Mouse (Mus musculus) CH12.LX (cell line): ENCODE data around the gene Omg. TPM values are rescaled to one million over a fixed set of nuclear protein-coding genes. Genes with fewer than 3 reads are reported as not detected.

Experiments
- DNase-seq: peaks from one replicate; pipeline ENCODE4 v3.0.0-alpha.2; 2013; ENCODE audit errors: extremely low read depth
- H3K27ac ChIP-seq: 2 replicates; pipeline ENCODE4 v1.5.1; 2012; ENCODE audit warnings: low read depth, mild to moderate bottlenecking, control low read depth, moderate library complexity; ENCODE audit not compliant: insufficient read depth
- H3K27me3 ChIP-seq: replicated peaks from 2 replicates; pipeline ENCODE3; 2012; ENCODE audit warnings: inconsistent platforms
- H3K36me3 ChIP-seq, 2 experiments: replicated peaks in 1 of 2; 2 replicates each; pipeline versions ENCODE3 to v1.6.1; 2012; ENCODE audit warnings: inconsistent platforms in 1 of 2, low read length in 1 of 2, mild to moderate bottlenecking in 1 of 2, mixed read lengths in 1 of 2, moderate library complexity in 1 of 2; ENCODE audit not compliant: control insufficient read depth in 1 of 2, insufficient read depth in 1 of 2
- H3K4me1 ChIP-seq, 2 experiments: 2 replicates each; pipeline ENCODE4 v1.6.1; 2012; ENCODE audit warnings: inconsistent platforms in 1 of 2, moderate library complexity in 1 of 2; ENCODE audit not compliant: insufficient read depth in 2 of 2, control insufficient read depth in 1 of 2
- H3K4me2 ChIP-seq: 2 replicates; pipeline ENCODE4 v1.6.1; 2012; ENCODE audit warnings: low read depth, mild to moderate bottlenecking, control low read depth; ENCODE audit not compliant: poor library complexity, insufficient read depth, severe bottlenecking
- H3K4me3 ChIP-seq, 3 experiments: fragments of 150-350 bp in 1 of 3; sonication (generic) in 1 of 3; replicated peaks in 1 of 3; 2 replicates each; pipeline versions ENCODE3 to v1.5.1; 2011 to 2012; ENCODE audit warnings: low read depth in 2 of 3, low read length in 2 of 3, mild to moderate bottlenecking in 2 of 3, moderate library complexity in 2 of 3, control low read depth in 1 of 3, improper control_type of control experiment in 1 of 3, inconsistent platforms in 1 of 3, mixed read lengths in 1 of 3; ENCODE audit not compliant: poor library complexity in 1 of 3
- H3K79me2 ChIP-seq: replicated peaks from 2 replicates; pipeline ENCODE4 v1.6.1; 2012; ENCODE audit warnings: mild to moderate bottlenecking, moderate library complexity; ENCODE audit not compliant: control insufficient read depth, poor library complexity, insufficient read depth, severe bottlenecking; ENCODE audit errors: extremely low read depth
- H3K9ac ChIP-seq: 2 replicates; pipeline ENCODE4 v1.6.1; 2012; ENCODE audit warnings: low read depth, mild to moderate bottlenecking, control low read depth, moderate library complexity; ENCODE audit not compliant: insufficient read depth
- H3K9me3 ChIP-seq: replicated peaks from 2 replicates; pipeline ENCODE3; 2012; ENCODE audit warnings: low read length, inconsistent platforms, mixed read lengths
- BHLHE40 ChIP-seq: IDR thresholded peaks from 2 replicates; pipeline ENCODE4 v1.6.1; 2011; ENCODE audit warnings: mild to moderate bottlenecking, low read depth, low read length, improper control_type of control experiment
- CHD1 ChIP-seq: IDR thresholded peaks from 2 replicates; pipeline ENCODE4 v1.6.1; 2012; ENCODE audit warnings: low read depth, low read length, improper control_type of control experiment, inconsistent platforms
- CTCF ChIP-seq, 2 experiments: IDR thresholded peaks in 1 of 2; conservative IDR thresholded peaks in 1 of 2; 2 replicates each; pipeline ENCODE4 v1.5.1; 2011 to 2012; ENCODE audit warnings: low read depth in 2 of 2, low read length in 2 of 2, improper control_type of control experiment in 1 of 2, inconsistent platforms in 1 of 2, mild to moderate bottlenecking in 1 of 2, moderate library complexity in 1 of 2
- E2F4 ChIP-seq: IDR thresholded peaks from 2 replicates; pipeline ENCODE4 v1.6.1; 2011; ENCODE audit warnings: low read depth, low read length, improper control_type of control experiment; ENCODE audit not compliant: insufficient replicate concordance
- ELF1 ChIP-seq: IDR thresholded peaks from 2 replicates; pipeline ENCODE4 v1.6.1; 2014; ENCODE audit warnings: low read depth, mild to moderate bottlenecking, inconsistent platforms, low read length, improper control_type of control experiment
- EP300 ChIP-seq: IDR thresholded peaks from 2 replicates; pipeline ENCODE4 v1.6.1; 2011; ENCODE audit warnings: low read length, improper control_type of control experiment
- GABPA ChIP-seq: IDR thresholded peaks from 2 replicates; pipeline ENCODE4 v1.6.1; 2012; ENCODE audit warnings: low read depth, low read length, improper control_type of control experiment, inconsistent platforms; ENCODE audit not compliant: insufficient replicate concordance
- HCFC1 ChIP-seq: IDR thresholded peaks from 2 replicates; pipeline ENCODE4 v1.6.1; 2012; ENCODE audit warnings: low read depth, mild to moderate bottlenecking, inconsistent platforms, low read length, improper control_type of control experiment
- MAFK ChIP-seq: IDR thresholded peaks from 2 replicates; pipeline ENCODE4 v1.6.1; 2011; ENCODE audit warnings: low read length, improper control_type of control experiment; ENCODE audit not compliant: insufficient replicate concordance
- MEF2A ChIP-seq: IDR thresholded peaks from 2 replicates; pipeline ENCODE4 v1.6.1; 2014; ENCODE audit warnings: low read depth, mild to moderate bottlenecking, inconsistent platforms, low read length, improper control_type of control experiment, borderline replicate concordance
- MXI1 ChIP-seq: IDR thresholded peaks from 2 replicates; pipeline ENCODE4 v1.6.1; 2011; ENCODE audit warnings: mild to moderate bottlenecking, low read depth, low read length, improper control_type of control experiment
- MYC ChIP-seq: IDR thresholded peaks from 2 replicates; pipeline ENCODE4 v1.6.1; 2011; ENCODE audit warnings: low read depth, mild to moderate bottlenecking, improper control_type of control experiment, low read length
- NELFE ChIP-seq: IDR thresholded peaks from 2 replicates; pipeline ENCODE4 v1.6.1; 2011; ENCODE audit warnings: low read depth, low read length, improper control_type of control experiment
- PAX5 ChIP-seq: IDR thresholded peaks from 2 replicates; pipeline ENCODE4 v1.6.1; 2012; ENCODE audit warnings: low read length, inconsistent platforms, mixed read lengths
- POLR2A ChIP-seq: IDR thresholded peaks from 2 replicates; pipeline ENCODE4 v1.6.1; 2011; ENCODE audit warnings: low read depth, mild to moderate bottlenecking, improper control_type of control experiment, low read length
- RAD21 ChIP-seq: IDR thresholded peaks from 2 replicates; pipeline ENCODE4 v1.6.1; 2011; ENCODE audit warnings: low read depth, mild to moderate bottlenecking, low read length, improper control_type of control experiment, moderate library complexity
- RCOR1 ChIP-seq: conservative IDR thresholded peaks from 2 replicates; pipeline ENCODE4 v1.6.1; 2012; ENCODE audit warnings: low read depth, mild to moderate bottlenecking, inconsistent platforms, low read length, improper control_type of control experiment
- SIN3A ChIP-seq: IDR thresholded peaks from 2 replicates; pipeline ENCODE4 v1.6.1; 2012; ENCODE audit warnings: low read length, improper control_type of control experiment, inconsistent platforms
- TBP ChIP-seq: conservative IDR thresholded peaks from 2 replicates; pipeline ENCODE4 v1.6.1; 2011; ENCODE audit warnings: low read depth, low read length, improper control_type of control experiment
- TCF12 ChIP-seq: IDR thresholded peaks from 2 replicates; pipeline ENCODE4 v1.6.1; 2014; ENCODE audit warnings: low read depth, mild to moderate bottlenecking, inconsistent platforms, low read length, improper control_type of control experiment
- UBTF ChIP-seq: IDR thresholded peaks from 2 replicates; pipeline ENCODE4 v1.6.1; 2012; ENCODE audit warnings: low read depth, mild to moderate bottlenecking, inconsistent platforms, low read length, improper control_type of control experiment, moderate library complexity
- USF1 ChIP-seq: IDR thresholded peaks from 2 replicates; pipeline ENCODE4 v1.6.1; 2014; ENCODE audit warnings: low read depth, mild to moderate bottlenecking, inconsistent platforms, low read length, improper control_type of control experiment
- USF2 ChIP-seq: conservative IDR thresholded peaks from 2 replicates; pipeline ENCODE4 v1.6.1; 2011; ENCODE audit warnings: low read depth, low read length, improper control_type of control experiment
- ZNF384 ChIP-seq: IDR thresholded peaks from 2 replicates; pipeline ENCODE4 v1.6.1; 2012; ENCODE audit warnings: low read depth, low read length, improper control_type of control experiment, inconsistent platforms
- dilution Hi-C: fragments of 300-500 bp; cut with MboI; formaldehyde crosslinking; loops from 2 replicates; pipeline ENCODE4 v1.14.3; 2020; ENCODE audit warnings: low sequenced_read_pairs; ENCODE audit not compliant: extremely low pct_unique_long_range_greater_than_20kb, extremely low pct_ligation_motif_present
- in situ Hi-C: fragments of 300-500 bp; cut with MboI; formaldehyde crosslinking; loops from 3 replicates; pipeline ENCODE4 v1.14.3; 2019; ENCODE audit warnings: low sequenced_read_pairs, low pct_ligation_motif_present, low pct_unique_long_range_greater_than_20kb, mixed read lengths
- polyA plus RNA-seq: library from polyadenylated mRNA; unstranded; fragments of >175 nt; gene quantifications from 2 replicates; pipeline ENCODE4 v1.2.1, GENCODE M21; 2012; ENCODE audit warnings: low read depth; ENCODE audit not compliant: insufficient read length
- total RNA-seq, 2 experiments: library from RNA; depleted of rRNA; stranded (reverse); fragments of 300-350 nt in 1 of 2; fragments of >200 nt in 1 of 2; gene quantifications; 2 replicates each; pipeline ENCODE4 v1.2.3; 2012 to 2014

The Omg gene
- total and polyA plus RNA-seq, 3 experiments: 0.09 to 0.17 (median 0.13) TPM

- Histone ChIP-seq H3K4me2 (peak overlapping the region; percentile 98; the same call in 1 of the 2 replicates), H3K4me1 (peaks cover 29 to 66% of the 10 kb centered on the region in 2 experiments), H3K4me3 (peak overlapping the region in 2 of 3 experiments; percentile 15 to 55), H3K27ac (peak overlapping the region; percentile 65; the same call in 1 of the 2 replicates), H3K36me3 (peaks cover 14 to 35% of the 10 kb centered on the region in 2 experiments), H3K27me3 (no peaks in the 10 kb centered on the region), H3K79me2 (peaks cover 67% of the 10 kb centered on the region), H3K9ac (peak overlapping the region; percentile 82), H3K9me3 (no peaks in the 10 kb centered on the region)
- TF ChIP-seq MAFK (no peak), ELF1 (no peak), CHD1 (peak; percentile 93), MYC (peak; percentile 64), ZNF384 (peak; percentile 93), HCFC1 (peak; percentile 19; the same call in 1 of the 2 replicates), SIN3A (peak; percentile 80), TBP (0 out of 2 replicates have a peak, but pooled peaks have one; percentile 38), POLR2A (peak; percentile 41; the same call in 1 of the 2 replicates), MXI1 (peak; percentile 82; the same call in 1 of the 2 replicates), CTCF (conservative IDR thresholded peaks at IDR 0.05 in 1 of 2, IDR thresholded peaks at IDR 0.05 in 1 of 2; ENCODE audit: low read depth in 2 of 2, low read length in 2 of 2) (peak in 1 of 2 experiments; percentile 42; a peak in 1 of 4 replicates)
- in situ Hi-C loops (no loop called here), dilution Hi-C loops (no loop called here)
- DNase-seq: peak; percentile 72
Measured at GRCm38 (mm10) chr11:79521930-79522329, 18.0 kb upstream of the Omg start.

- Histone ChIP-seq H3K27me3 (no peaks in the 10 kb centered on the region), H3K4me2 (peak overlapping the region; percentile 98), H3K79me2 (peaks cover 72% of the 10 kb centered on the region), H3K27ac (peak overlapping the region; percentile 97), H3K9ac (peak overlapping the region; percentile 55), H3K4me1 (peaks cover 24 to 61% of the 10 kb centered on the region in 2 experiments), H3K4me3 (peak overlapping the region in 1 of 3 experiments; percentile 55), H3K36me3 (peaks cover 18 to 37% of the 10 kb centered on the region in 2 experiments), H3K9me3 (no peaks in the 10 kb centered on the region)
- peak; percentile 60 for DNase-seq
- in situ Hi-C loops: no loop called here
- dilution Hi-C loops: no loop called here
- TF ChIP-seq NELFE: no peak
- no peak for TF ChIP-seq MXI1
- TF ChIP-seq RCOR1: no peak
- no peak; the same call in 1 of the 2 replicates for TF ChIP-seq POLR2A
Measured at GRCm38 (mm10) chr11:79520772-79521171, 16.9 kb upstream of the Omg start.

- Histone ChIP-seq H3K9me3 (no peaks in the 10 kb centered on the region), H3K4me2 (peak overlapping the region; percentile 98), H3K27me3 (no peaks in the 10 kb centered on the region), H3K79me2 (peaks cover 69% of the 10 kb centered on the region), H3K27ac (peak overlapping the region; percentile 85), H3K4me3 (peak overlapping the region in 1 of 3 experiments; percentile 41), H3K9ac (peak overlapping the region; percentile 82), H3K4me1 (peaks cover 19 to 60% of the 10 kb centered on the region in 2 experiments), H3K36me3 (peaks cover 19 to 38% of the 10 kb centered on the region in 2 experiments)
- peak; percentile 98 for DNase-seq
- dilution Hi-C loops: no loop called here
- in situ Hi-C loops: no loop called here
- TF ChIP-seq ZNF384 (no peak), RCOR1 (no peak; the same call in 1 of the 2 replicates), SIN3A (no peak), USF1 (no peak), USF2 (no peak), CHD1 (peak; percentile 70; the same call in 1 of the 2 replicates), GABPA (no peak), TCF12 (peak; percentile 78; the same call in 1 of the 2 replicates), TBP (peak; percentile 97), RAD21 (peak; percentile 12), E2F4 (no peak), MXI1 (no peak; the same call in 1 of the 2 replicates), EP300 (peak; percentile 87; the same call in 1 of the 2 replicates), UBTF (no peak), MEF2A (peak; percentile 98), PAX5 (no peak), BHLHE40 (peak; percentile 57)
Measured at GRCm38 (mm10) chr11:79519878-79520291, 16.0 kb upstream of the Omg start.
